Mouse (Mus musculus) kidney, adult 9 months (tissue): ENCODE results near the gene Mep1a.
A peak's percentile ranks its signal among the peaks of the same experiment; 100 is the strongest.

Source experiments
- DNase-seq: peaks from one replicate; pipeline ENCODE4 v3.0.0; 2022

Gene Mep1a

DNA sequence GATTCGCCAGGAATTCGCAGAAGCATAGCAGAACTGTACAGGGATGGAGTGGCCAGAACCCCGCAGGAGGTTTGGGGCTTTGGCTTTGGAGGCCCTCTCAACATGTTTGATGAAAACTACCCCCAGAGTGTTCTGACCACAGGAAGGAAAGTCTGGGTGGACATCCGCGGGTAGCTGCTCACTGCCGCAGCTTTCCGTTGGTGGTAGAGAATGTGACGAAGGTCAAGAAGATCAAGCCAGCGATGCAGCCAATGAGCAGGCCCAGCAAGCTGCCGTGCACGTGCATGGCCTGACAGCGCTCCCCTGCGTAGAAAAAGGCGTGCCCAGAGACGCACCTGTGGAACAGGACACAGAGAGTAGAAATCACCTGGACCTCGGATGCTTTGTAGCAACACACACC, 27.8 kb downstream of the Mep1a start:
- DNase-seq: no peak

DNA sequence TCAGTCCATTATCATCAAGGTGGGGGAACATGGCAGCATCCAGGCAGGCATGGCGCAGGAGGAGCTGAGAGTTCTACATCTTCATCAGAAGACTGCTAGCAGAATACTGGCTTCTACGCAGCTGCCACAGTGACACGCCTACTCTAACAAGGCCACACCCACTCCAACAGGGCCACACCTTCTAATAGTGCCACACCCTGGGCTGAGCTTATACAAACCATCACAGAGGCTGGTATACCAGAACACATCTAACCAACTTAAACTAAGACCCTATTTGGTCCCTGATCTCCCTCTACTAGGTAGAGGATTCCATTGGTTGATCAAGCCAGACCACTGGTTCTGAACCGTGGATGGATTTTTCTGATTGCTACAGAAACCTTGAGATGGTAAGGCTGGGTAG, 30.1 kb downstream of the Mep1a start:
- no peak for DNase-seq

DNA sequence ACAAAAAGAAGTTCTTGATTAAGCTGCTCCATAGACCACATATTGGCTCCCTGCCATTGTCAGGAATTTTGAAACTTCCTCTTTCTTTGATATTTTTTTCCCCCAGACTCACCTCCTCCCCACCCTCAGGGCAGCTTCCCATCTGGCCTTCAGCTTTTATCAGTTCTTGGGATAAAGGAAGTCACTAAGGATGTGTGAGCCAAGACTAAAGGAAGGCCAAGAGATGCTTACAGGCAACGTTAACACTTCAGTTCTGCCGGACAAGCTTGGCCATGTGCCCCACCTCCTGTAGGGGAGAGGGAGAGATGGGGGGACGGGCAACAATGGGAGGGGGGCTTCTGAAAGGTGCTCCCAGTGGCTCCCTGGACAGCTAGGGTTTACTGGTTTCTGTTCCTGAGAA, 32.6 kb downstream of the Mep1a start:
- DNase-seq: no peak

DNA sequence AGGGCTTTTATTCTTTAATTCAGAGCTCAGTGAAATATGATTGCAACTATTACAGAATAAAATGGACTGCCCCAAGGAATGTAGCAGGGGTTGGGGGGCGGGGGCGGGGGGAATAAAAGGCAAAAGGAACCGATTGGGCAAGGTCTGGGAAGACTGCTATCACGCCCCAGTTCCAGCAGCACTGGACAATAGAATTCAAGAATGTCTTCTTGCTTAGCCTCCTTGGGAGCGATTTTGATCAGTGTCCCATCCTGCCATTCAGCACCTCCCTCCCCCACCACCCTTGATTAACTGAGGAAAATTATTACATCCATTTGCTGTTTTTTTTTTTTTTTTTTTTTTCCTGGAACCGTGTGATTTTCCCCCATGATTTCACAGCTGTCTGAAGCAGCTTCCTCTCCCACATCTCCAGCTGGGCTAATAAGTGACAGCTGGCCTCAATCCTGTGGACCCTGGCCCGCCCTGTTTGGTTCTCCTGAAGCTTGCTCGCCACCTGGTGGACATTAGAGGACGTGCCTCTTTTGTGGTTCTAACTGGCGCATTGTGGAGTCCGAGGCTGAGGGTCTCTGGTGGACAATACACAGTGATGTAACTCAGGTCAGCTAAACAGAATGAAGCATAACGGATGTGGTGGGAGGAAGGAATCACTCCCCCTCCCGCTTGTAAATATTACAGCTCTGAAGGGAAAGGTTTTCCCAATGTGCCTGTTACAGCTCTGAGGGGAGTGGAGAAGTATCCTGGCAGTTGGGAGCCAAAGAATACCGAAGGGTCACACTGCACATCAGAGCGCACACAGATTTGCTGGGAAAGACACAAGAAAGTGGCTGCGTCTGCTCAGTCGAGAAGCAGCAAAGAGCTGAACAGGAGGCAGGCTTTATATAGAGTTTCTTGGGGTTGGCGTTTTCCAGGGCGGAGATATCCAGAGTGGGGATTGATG, 42.1 kb downstream of the Mep1a start:
- DNase-seq: peak; percentile 83

DNA sequence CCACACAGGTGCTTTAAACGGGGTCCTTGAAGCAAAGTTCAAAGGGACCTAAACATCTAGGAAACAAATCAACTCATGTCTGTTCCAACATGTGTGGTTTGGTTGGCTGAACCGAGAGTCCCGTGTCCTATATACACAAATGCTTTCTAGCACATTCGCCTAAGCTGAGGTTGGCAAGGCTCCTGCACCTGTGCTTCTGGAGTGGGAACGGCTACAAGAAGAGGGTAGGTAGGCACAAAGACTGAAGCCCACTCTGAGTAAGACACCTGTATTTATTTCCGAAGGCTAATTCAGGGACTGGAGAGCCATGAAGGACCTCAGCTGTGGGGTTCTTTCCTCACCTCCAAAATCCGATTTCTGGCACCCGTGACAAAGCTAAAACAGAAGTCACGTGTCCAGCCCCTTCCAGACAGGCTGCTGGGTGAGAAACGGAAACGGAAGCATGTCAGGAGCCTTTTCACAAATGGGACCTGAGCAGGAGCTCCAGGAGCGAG, 42.8 kb downstream of the Mep1a start:
- DNase-seq: no peak

DNA sequence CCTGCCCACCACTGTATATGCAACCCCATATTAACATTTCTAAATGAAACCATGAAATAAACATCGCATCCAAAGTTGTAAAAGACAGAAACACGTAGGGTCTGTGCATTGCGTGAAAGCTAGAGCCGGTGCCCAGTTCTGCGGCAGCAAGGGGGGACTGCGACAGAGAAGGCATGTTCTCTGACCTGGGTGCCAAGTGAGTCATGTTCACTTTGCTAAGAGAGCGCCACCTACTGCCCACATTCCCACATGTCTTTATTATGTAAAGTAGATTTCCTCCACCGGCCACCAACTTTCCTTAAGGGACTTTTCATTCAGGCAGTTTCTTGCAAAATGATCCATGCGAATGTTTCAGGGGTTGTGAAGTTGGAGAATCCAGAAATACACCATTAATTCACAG, 44.0 kb downstream of the Mep1a start:
- DNase-seq: peak; percentile 88

DNA sequence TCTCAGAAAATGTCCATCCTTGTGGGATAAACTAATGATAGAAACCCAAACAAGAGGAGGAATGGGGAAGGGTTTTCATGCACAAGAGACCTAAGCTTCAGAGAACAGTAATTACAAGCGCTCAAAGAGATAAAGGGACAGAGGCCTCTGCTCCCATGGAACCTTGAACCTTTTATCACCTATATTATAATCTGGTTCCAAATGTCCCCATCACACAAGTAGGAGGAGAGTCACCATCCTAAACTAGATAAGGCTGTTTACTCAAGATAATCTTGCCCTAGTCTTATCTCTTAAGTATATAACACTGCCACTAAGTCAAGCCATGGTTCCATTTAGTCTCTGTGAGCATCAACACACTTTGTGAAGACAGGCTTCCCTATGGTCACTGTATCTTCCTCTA, 51.4 kb downstream of the Mep1a start:
- DNase-seq: no peak

DNA sequence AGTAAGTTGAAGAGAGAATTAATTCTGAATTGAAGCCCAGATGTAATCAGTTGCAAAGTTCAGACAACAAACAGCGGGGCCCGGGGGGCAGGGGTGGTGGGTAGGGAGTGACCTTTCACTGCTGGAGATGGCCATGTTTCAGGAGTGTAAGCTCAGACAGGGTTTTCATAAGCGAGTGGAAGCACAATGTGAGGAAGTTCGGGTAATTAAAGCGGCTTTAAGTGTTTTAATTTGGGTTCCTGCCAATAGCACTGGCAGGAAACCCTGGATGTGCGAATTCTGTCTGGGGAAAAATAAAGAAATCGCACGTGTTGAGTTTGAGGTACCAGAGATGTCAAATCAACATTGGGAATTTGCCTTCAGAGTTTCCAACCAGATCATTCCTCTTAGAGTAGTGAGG, 68.1 kb downstream of the Mep1a start:
- no peak for DNase-seq

DNA sequence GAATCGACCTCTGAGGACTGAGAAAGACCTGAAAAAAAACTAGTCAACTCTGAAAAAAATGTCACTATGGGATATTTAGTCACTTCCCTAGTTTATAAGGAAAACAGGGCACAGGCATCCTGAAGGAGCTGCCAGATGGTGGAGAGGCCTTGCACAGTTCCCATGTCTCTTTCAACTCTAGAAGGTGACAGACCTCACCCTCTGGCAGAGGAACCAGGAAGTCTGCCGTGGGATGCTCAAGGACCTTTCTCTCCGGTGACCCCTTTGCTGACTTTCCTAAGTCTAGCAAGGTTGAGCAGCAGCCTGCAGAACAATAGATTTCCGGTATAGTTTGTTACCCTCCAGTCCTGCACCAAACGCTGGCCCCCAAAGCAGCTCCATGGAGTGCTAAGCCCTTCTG, 70.9 kb downstream of the Mep1a start:
- DNase-seq: peak; percentile 31
